Mouse (Mus musculus): ENCODE measurements around the gene Serpina9.
A peak's percentile ranks its signal among the peaks of the same experiment; 100 is the strongest.

The Serpina9 gene

DNA sequence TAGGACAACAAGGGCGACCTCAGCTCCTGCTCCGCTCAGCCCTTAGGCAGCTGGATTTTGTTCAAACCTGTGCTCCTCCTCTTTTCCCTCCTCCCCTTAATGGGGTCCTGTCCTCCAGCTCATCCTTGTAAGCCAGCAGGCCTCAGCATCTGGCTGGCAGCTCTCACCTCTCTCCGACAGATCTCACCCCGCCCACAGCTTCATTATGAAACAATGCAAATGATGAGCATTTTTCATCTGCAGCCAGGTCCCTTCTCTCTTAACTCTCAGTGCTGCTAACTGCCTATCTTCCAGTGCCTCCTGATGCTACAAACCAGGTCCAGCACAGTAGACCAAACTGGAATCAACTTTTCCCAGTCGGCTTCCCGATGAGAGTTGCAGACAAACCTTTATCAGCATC is at the start of gene Serpina9:
Serpina9 (minus strand) TSS at position 136 of the 400 bp plus-strand sequence.
- DNase-seq (ENCODE audit: extremely low spot score): no peak

DNA sequence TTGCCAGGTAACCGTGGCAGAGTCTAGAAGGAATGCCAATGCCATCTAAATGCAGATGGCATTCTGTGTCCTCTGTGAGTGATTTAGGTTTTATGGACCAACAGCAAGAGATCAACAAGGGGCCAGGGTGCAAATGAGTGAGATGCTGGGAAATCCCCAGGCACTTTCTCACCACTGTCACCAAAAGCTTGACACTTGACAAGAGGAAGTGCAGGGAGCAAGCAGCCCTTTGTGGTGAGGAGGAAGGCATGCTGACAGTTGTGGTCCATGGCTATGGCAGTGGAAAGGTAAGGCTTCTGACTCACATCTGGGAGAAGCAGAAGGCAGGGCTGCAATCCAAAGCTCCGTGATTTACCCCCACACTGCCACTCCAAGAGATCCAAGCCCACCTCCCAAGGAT is 48.3 kb upstream of the Serpina9 start:
- DNase-seq (ENCODE audit: extremely low spot score): no peak

DNA sequence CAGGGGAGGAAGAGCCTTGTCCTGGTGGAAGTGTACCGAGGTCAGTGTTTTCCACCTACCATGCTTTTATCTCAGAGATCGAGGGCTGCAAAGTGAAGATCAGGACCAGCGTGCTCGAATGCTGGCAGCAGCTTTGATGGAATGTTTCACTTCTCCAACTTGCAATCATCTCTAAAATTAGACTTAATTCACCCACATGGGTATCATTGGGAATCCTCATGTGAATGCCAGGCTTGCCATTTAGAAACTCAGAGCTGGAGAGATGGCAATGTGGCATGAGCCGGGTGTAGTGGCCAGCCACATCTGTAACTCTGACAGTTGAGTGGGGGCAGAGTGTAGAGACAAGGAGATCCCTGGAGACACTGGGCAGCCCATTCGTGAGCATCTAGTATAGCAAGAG is 46.6 kb upstream of the Serpina9 start:
- no peak for DNase-seq (ENCODE audit: extremely low spot score)

DNA sequence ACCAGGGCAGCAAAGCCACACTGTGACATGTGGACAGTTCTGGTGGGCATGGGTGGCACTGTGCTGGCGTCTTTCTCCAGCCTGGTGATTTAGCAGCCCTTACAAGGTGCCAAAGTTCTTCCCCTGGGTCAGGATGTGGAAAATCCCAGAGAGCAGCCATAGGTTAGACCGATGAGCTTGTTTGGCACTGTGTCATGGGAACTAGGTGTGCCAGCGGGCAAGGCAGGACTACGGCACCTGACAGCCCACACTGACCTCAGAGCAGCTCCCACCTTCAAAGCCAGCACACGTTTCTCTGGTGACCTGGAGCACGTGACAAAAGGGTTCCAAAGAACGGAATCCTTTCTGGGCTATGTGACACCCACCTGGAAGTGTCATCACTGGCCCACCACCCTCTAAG is 44.0 kb upstream of the Serpina9 start:
- DNase-seq (ENCODE audit: extremely low spot score): no peak

DNA sequence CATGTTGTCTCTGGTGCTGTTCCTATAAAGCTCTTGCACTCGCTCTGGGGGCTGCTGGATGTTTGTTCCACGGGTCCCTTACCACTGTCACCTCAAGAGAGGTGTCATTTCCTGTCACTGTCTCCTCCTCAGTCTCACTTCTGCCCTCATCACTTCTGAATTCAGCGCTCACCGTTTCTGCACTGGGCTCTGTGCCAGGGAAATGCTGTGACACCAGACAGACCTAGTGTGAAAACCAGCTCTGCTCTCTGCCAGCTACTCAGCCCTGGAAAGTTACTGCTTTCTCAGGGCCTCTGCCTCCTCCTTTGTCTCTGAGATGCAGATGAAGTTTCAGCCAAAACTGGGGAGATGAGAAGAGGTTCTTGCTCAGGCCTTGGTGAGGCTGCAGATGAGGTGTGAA is 43.5 kb upstream of the Serpina9 start:
- no peak for DNase-seq (ENCODE audit: extremely low spot score)

DNA sequence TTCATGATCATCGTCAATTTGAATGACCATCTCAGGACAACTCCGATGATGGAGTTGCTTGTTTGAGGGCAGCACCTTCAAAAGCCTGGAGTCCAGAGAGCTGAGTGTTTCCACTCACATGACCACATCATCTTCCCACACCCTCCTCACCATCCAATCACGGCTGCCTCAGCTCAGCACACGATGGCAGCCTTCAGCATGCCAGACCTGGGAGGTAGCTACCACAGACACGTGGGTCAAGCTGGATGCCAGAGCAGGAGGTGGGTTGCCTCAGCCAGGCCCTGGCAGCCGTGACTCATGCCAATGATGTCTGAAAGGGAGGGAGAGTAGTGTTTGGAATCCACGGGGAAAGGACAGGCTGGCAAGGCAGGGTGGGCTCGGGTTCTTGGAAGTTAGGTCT is 42.2 kb upstream of the Serpina9 start:
- no peak for DNase-seq (ENCODE audit: extremely low spot score)

DNA sequence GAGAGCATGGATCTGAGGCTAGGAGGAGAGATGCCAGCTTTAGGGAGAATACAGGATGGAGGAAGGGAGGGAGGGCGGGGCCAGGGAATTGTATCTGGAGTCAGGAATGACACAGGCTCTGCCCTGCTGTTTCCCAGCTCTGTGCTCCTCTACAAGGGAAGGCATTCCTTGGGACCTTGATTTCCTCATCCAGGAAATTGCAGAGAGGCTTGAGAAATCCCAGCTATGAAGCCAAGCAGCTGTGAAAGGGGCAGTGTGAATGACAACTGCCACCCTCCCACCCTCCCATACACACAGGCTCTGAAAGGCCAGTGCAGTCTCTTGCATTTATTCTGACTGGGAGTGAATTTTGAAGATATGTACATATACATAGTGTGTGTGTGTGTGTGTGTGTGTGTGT is 40.4 kb upstream of the Serpina9 start:
- DNase-seq (ENCODE audit: extremely low spot score): no peak

DNA sequence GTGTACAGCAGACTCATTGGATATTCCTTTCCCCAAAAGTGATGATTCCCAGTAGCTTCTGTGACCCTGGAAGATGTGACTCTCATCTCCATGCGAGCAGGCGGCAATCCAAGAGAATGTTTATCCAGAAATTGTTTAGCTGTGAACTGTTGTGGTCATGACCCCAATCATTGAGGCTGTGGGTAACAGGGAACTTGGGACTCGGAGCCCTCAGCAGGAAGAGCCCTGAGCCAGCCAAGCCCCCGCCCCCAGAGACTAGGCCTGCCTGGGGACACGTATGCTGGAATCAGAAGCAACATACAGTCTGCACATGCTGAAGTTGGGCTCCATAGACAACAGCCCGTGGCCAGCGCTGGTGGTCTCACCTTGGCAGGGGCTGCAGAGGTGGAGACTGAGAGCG is 32.2 kb upstream of the Serpina9 start:
- DNase-seq (ENCODE audit: extremely low spot score): no peak

DNA sequence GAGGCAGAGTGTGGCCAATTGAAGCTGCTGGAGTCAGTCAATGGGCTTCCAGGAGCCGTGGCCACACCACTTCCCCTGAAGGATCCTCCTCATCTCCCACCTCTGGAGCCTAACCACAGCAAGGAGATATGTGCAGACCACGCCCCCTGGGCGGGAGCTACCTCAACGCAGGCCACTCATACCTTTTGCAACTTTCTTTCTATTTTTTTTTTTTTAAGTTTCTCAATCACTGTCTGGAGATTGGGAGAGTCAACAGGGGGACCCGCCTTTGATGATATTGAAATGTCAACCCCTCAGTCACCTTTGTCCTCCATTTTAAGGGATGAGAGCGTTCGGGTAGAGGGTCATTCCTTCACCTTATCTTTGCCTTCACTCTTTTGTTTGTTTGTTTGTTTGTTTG is 30.8 kb upstream of the Serpina9 start, which contains the start of gene Serpina12:
Serpina12 (minus strand) TSS at position 101 of the 400 bp plus-strand sequence.
- DNase-seq (ENCODE audit: extremely low spot score): no peak

DNA sequence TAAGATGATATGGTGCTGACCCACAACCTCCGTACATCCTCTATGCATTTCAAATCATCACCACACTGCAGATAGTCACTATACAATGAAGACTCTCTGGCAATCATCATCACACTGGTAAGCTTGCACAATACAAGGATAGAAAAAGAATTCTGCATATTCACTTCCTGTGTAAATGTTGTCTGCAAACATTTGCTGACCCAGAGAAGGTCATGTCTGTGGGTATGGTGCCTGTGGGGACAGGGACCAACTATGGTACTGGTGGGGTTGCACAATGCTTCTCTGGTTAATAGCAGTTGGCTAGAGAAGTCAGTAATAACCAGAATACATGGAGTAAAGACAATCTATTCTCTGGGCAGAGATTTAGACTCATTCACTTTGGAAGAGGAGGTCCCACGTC is 29.2 kb upstream of the Serpina9 start:
- no peak for DNase-seq (ENCODE audit: extremely low spot score)

DNA sequence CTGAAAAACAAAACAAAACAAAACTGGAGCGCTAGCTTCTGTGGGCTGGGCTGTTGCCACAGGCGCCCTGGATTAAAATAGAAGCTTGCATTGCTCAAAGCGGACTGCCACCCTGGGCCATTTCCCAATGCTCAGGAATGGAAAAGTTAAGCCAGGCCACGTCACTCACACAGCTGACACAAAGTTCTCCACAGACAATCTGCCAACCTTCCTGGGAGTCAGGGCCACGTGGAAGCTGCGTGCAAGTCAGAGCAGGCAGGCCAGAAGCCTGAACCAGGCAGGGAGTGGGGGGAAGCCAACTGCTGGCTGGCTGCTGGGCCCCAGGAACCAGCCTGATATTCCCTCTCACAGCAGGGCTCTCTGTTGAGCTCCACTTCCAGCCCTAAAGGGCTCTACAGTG is 27.8 kb upstream of the Serpina9 start:
- DNase-seq (ENCODE audit: extremely low spot score): no peak

DNA sequence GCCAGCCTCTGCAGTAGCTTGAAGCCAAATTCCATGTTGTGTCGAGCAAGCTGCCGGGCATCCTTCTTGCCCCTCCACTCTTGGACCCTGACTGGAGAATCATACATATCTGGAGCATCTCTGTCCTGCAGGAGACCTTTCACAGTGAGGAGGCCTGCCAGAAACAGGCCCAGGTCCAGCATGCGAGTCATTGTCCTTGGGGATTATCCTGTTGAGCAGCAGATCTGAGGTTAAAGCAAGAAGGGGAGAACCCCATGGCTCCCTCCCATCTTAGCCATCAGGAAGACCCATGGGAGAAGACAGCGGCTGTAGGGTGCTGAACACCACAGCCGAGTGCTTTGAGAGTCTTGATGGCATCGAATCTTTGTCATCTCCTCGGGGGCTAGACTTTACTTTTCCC is 24.6 kb upstream of the Serpina9 start:
- DNase-seq (ENCODE audit: extremely low spot score): no peak

DNA sequence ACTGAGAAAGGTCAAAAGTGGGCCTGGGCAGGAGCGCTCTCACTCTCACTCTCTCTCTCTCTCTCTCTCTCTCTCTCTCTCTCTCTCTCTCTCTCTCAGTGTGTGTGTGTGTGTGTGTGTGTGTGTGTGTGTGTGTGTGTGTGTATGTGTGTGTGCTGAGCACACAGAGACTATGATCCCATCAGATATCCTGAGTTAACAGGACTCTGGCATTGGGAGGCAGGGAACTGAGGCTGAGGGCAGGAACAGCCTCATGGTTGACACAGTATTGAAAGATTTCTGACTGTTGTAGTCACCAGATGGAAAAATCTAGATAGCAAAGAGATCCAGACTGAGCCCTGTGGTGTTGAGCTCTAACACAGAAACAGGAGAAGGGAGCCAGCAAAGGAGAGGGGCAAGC is 20.2 kb upstream of the Serpina9 start:
- no peak for DNase-seq (ENCODE audit: extremely low spot score)

DNA sequence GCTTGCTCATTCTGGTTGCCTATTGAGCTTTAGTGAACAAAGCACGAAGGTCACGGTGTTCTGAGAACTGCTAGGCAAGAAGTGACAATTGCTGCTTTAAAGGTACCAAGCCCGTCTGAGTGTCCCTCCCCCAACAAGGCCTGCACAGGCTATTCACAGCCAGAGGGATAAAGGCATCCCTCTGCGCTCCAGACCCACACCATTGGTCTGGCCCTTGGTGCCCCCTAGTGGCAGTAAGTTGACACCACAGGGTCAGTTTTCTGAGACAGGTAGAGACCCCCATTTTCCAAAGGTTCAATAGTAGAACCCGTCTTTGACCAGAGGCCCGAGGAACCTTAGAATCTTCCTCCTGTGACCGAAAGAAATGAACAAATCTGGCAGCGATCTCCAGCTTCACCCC is 16.4 kb upstream of the Serpina9 start:
- peak; percentile 22 for DNase-seq (ENCODE audit: extremely low spot score)

DNA sequence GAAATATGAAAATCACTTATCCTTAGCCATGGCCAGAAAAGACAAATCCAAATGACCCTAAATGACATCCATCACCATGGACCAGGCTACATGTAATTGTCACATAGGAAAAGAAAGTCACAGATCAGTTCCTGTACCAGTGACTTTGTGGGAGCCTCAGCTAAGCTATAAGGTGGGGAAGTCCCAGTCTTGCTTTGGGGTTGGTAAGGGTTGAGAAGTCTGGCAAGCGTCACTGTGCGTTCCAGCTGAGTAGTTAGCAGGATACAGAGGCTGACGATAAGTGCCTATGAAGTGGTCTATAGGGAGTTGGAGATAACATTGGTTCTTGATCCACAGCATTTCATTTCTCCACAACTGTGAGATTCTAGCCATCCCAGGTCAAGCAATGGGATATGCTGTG is 1.7 kb upstream of the Serpina9 start:
- DNase-seq (ENCODE audit: extremely low spot score): no peak

DNA sequence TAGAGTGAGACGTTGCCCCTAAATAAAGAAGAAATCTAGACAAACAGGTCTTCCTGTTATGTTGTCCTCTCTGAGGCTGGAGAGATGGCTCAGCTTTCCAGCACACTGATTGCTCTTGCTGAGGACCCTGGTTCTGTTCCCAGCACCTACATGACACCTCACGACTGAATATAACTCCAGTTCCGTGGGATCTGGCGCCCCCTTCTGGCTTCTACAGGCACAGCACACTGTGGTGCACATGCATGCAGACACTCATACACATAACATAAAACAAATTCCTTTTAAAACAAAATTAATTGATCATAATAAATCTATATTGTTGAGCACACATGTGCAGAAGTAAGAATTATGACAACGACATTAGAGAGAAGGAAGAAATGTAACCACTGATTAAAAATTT is 8.9 kb downstream of the Serpina9 start:
- no peak for DNase-seq (ENCODE audit: extremely low spot score)

DNA sequence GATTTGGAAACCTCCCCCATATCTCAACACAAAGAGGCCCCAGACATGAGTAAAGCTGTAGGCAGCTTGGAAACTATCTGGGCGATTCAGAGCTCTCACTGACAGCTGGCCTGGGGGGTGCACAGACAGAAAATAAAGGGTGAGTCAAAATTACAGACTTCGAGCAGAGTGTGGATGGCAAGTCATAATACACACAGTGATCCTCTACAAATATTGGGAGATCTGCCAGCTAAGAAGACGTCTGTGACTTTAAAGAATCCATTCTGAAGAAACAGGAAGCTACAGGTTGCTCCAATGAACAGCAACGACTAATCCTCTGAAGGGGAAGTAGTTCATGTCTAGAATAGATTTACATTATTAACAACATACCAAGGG is 10.3 kb downstream of the Serpina9 start:
- DNase-seq (ENCODE audit: extremely low spot score): no peak

DNA sequence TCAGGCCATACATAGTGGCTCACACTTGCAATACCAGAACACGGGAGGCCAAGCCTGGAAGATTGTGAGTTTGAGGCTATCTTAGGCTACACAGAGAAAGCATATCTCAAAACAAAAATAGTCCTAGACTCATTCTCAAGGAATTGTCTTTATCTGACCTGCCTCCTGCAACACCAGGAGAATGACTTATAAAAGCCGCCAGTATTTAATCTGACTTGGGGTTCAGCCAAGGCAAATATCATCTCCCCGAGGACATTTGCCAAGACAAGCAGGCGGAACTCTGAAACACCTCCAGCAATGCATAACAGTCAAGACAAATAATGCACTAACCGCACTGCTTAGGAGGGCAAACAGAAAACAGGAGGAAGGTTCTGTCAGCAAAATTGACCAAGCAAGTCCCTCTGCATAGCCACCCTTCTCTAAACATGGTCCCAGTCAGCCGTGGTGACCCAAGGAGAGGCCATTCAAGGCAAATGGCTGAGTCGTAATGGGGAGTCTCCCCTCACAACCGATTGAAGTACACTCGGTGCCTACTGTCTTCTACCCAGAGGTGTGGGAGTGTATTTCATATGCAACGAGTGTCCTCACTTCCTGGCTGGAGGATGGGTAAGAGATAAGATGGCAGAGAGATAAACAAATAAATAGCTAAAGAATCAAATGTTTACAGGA is 10.9 kb downstream of the Serpina9 start:
- DNase-seq (ENCODE audit: extremely low spot score): no peak

DNA sequence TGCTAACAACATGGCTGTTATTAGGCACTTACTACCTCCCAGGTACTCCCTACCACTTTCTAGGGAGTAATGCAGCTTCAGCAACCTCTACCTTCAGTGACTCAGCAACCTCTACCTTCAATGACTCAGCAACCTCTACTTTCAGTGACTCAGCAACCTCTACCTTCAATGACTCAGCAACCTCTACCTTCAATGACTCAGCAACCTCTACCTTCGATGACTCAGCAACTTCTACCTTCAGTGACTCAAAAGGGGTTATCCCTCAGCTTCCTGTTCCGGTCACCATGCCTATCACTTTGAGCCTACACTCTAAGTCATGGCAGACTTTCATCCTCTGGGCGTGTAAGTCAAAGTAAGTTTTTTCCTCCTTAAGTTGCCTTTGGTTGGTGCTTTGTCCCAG is 13.0 kb downstream of the Serpina9 start:
- no peak for DNase-seq (ENCODE audit: extremely low spot score)

DNA sequence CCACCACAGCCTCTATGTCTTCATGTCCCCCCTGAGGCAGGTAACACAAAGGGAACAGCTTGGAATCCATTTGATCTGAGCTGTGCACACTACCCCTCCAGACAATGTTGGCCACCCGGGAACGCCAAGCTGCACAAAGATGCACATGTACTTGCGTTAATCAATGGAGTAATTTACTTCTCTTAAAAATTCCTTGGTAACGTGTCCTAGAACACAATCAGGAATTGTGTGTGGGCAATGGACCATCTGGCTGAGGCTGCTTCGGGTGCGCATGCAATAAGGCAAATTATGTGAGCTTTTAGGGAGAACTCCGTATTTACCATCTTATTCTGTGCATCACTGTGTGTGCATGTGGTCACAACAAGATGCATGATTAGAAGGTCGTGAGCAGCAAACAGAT is 13.9 kb downstream of the Serpina9 start:
- DNase-seq (ENCODE audit: extremely low spot score): no peak

DNA sequence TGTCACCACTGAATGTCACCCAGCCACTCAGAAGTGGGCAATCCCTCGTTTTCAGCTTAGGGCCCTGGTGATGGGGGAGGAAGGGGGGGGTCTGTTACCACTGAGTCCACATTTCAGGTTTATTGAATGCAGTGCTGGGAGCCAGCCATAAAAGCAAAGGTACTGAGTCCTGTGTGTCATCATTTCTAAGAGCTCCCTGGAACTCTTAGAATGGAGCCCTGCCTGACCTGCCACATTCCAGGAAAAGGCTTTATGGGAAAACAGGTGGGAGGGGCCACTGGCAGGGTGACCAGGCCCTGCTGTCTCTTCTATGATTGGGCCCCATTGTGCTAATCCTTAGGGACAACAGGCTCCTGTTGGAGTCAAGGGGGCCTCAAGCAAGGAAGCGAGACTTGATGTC is 17.0 kb downstream of the Serpina9 start:
- DNase-seq (ENCODE audit: extremely low spot score): no peak

DNA sequence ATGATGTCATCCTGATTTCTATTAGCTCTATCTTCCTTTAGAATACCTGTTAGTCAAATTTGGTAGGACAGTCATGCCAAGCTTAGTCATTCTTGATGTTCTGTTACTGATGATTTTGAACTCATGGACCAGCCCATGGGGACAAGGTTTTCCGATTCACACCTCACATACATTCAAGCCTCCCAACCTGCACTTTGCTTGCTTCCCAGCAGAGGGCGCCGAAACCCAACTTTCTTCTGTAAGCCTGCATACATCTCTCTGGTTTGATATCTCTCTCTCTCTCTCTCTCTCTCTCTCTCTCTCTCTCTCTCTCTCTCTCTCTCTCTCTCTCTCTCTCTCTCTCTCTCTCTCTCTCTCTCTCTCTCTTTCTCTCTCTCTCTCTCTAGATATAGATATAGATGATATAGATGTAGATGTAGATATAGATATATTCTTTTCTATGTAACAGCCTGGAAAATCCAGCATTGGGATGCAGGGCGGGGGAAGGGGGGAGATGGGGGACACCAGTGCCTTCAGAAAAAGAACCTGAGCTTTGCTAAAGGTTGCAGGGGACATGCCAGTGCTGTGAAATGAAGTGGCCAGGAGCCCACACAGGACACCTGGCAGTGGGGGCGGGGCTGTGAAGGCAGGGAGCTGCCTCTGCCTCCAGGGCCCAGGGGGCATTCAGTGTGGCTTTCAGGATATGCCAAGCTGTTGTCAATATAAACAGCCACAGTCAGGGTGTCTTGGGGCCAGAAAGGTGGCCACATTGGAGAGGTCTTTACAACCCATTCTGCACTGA is 18.1 kb downstream of the Serpina9 start:
- DNase-seq (ENCODE audit: extremely low spot score): peak; percentile 57

DNA sequence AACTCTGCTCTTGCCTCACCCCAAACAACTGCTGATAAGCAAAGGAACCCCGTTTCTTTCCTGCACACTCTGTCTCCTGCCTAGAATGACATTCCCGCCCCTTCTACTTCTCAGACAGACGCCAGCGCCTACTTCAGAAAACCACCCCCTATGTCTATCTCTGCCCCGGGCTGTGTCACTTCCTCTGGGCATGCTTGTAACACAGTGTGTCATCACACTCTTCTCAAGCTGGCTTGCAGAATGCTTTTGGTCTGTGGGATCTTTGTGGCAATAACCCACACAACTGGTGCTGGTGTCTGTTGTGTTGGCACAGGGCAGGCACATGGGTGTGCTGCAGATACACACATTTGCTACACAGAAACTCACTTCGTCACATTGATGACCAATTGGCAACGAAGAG is 20.6 kb downstream of the Serpina9 start:
- DNase-seq (ENCODE audit: extremely low spot score): no peak

DNA sequence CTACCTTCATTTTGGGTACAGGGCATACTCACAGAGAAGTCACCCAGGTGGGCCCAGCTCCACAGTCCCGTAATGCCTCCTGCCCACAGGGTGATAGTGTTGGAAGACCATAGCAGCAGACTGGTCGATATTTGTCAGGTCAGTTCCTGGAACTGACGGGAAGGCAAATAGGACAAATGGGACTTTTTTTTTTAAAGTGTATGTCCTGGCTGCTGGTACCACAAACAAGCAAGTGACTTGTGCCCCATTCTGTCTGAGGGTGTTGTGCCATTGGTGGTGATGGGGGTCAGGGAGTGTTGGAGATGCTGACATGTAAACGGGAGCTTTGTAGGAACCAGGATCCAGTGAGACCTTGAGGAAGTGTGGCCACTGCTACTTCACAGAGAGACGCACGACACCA is 23.7 kb downstream of the Serpina9 start, which contains the start of gene Serpina11:
Serpina11 (minus strand) TSS at position 101 of the 400 bp plus-strand sequence.
- DNase-seq (ENCODE audit: extremely low spot score): no peak
